Mouse (Mus musculus) lung, postnatal 4 days (tissue): Measurements from ENCODE around the gene Nfasc.

Experiments used
- DNase-seq, 2 experiments: peaks; one replicate each; pipeline ENCODE4 v3.0.0; 2021

Nfasc gene

DNA sequence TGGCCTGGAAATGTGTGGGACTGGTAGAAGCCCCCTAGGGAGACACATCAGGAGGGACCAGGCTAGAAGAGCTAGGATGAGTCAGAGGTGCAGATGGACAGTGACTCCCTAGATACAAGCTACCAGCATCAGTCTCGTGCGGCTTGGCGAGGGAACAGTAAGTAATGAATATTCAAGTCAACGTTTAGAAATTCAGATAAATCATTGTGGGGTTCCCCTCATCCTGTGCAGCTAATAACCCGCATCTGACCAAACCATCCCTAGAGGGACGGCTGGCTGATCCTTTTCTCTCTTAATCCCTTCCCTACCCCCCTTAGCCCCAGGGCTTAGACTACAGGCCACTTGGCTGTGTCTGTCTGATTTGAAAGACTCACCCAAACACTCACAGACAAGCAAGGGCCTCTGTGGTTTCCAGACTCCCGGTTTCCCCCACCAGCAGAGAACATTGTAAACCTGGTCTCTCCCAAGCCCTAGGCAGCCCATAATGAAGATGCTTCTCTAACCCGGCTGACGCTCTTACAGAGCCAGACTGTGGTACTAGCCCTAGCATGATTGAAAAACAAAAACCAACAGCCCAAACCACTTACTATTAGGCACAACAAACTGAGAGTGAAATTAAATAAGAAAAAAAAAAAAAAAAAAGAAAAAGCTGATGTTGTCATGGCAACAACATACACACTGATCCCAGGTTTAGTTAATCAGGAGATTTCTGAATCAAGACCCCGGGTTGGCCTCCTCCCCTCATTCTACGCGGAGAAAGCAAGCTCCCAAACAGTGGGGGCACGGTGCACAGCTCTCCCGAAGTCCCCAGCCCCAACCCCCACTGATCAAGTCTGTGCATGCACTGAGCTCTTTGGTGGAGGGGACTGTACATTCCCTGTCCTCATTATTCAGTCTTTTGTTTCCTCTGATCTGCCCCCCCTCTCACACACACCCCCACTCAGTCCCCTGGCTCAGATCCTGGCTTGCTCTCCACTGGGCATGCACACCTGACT is 159.5 kb downstream of the Nfasc start:
- no peak for DNase-seq

DNA sequence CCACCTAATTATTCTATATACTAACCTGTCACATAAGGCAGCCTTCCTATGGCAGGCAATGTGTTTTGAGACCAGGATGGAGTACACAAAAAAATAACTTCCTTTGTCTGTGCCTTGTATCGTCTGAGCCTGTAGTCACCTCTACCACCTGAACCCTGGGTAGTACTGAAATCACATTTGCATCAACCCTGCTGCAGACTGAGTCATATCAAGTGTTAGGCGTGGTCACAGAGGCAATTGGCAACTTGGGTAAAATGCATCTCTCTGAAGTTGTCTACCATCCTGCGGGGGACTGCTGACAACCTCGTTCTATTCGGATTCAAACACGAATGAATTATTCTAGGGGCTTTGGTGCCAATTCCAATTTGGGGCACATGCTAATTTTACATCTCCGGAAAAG is 161.5 kb downstream of the Nfasc start:
- no peak for DNase-seq

DNA sequence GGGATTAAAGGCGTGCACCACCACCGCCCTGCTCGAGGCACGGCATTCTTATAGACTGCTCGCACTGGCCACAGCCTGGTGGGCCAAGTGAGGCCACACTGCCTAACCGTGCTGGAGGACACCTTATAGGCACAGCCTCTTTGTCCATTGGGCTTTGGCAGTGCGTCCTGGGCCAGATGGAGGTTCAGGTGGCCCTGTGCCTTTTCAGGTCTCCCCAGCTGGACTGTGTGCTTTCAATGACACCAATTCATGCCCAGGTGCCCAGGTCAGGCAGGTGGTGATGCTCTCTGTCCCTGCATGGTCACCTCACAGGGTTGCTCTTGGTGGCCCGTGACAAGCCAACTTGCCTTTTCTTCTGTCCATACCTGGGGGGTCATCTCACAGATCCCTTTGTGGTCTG is 164.8 kb downstream of the Nfasc start:
- DNase-seq, result no peak

DNA sequence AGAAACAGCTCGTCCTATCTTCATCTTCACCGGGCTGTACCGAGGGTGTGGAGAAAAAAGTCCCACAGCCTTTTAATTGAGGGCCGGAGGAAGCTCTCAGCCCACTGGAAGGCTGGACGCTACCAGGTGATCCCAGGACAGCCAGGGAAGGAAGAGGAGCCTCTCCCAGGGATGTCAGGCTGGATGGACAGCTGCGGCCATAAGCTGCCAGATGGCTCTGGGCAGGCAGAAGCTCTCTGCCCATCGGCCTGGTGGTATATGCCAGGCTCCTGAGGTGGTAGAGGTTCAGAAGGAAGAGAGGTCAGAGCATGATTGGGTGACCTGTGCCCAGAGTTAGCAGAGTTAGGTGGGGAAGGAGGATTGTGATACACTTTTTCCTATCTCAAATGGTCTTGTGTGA is 168.7 kb downstream of the Nfasc start:
- DNase-seq, result no peak

DNA sequence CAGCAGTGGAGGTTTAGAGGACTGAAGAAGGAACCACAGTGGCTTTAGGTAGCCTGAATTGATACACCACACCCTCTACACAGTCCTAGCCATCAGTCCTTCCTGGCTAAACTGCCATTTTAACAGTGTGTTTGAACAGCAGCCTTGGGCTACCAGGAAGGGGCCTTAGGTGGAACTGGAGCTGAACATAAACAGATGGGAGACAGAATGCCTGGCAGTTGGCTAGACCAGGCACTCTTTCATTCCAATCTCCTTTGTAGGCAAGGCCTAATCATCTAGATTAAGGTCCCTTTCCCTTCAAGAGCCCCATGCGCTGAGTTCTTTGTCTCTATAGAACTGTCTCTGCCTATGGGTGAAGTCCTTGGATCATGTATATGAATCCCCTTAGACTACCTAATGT is 170.0 kb downstream of the Nfasc start:
- no peak for DNase-seq

DNA sequence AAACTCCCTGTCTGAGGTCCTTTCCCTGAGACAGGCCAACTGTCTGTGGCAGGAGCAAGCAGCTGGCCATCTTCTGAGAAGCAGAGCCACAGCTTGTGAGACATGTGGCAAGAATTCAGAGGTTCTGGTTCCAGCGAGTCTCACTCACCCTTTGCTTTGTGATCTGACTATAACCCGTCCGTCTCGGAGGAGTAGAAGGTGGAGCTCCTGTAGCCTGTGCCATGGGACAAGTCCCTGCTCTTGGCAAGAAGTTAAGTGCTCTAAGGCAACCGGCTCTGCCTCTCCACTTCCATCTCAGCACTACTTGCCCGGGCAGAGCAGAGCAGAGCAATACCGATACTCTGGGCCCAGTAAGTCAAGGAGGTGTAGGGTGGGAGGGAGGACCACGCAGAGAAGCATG is 170.7 kb downstream of the Nfasc start:
- no peak for DNase-seq

DNA sequence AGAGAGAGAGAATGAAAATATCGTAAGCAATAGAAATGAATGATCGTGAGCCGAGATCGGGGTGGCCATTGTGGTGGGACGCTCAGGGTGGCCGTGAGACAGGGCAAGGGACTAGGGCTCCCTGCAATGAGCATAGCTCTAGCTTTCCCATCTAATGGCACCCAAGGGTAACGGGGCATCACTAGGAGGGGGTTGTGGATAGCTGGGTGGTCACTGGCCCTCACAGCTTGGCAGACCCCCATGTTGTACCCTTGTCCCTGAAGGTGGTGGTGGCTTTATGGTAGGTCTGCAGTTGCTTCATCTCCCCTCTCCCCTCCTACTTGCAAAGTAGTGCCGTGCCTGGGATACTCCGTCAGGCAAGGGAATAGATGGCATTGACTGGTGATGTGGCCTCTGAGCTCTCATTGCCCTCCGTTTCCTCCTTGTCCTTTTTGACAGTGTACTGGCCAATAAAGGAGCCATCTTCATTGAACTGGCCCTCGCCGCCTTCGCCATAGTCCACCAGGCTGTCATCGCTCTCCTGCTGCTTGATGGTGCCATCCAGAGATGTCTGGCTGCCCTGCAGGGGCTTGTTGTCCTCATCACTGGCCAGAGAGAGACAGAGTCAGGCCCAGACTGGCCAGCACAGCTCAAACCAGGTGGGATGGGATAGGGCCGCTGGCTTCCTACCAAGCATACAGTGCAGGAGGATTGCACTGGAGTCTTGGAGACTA is 171.4 kb downstream of the Nfasc start:
- no peak for DNase-seq

DNA sequence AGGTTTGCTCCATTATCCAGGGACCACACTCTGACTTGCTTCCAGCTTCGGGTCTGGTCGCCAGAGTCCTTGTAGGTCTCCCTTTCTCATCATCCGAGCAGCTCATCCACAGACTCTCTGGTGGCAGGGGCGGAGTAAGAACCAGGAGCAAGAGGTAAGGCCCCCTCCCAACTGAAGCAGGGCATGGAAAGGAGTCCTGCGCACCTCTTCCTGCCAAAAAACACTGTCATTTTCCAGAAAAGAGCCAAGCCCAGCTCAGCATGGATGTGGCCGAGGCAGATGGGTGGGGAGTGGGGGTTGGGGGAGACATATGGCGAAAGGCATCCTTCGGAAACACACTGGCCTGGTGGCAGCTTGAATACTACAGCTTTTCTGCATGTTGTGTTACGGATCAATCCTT is 172.1 kb downstream of the Nfasc start:
- no peak for DNase-seq

DNA sequence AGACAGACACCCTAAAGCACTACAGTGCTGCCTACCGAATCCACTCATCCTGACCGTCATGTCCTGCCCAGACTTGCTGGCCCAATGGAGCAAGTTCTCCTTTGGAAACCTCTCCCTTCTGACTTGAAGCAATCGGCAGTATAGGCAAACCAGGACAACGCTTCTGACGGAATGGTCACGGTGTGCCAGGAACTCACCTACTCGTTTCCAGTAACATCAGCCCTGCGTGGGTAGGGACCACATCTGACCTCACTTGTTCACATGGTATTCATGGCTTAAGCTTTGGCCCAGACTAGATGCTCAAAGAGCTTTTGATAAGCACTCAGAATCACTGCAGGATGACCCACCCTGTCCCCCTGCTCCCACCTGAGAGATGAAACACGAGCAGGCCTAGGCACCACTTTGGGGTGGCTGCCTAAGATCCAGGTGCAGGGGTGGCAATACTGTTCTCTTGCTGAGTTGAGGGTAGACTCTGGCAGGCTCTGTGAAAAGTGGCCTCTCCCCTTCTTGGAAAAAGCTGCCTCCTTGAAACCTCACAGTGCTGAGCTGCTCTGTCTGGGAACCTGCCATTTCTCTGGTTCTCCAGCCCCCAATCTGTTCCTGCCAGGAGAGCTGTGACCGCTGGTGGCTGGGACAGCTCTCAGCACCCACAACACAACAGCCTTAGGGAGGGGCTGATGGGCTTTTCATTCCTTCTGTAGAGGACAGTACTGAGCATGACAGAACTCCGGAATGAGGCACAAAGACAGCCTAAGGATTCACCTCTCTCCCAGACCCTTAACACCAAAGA is 174.1 kb downstream of the Nfasc start:
- no peak for DNase-seq

DNA sequence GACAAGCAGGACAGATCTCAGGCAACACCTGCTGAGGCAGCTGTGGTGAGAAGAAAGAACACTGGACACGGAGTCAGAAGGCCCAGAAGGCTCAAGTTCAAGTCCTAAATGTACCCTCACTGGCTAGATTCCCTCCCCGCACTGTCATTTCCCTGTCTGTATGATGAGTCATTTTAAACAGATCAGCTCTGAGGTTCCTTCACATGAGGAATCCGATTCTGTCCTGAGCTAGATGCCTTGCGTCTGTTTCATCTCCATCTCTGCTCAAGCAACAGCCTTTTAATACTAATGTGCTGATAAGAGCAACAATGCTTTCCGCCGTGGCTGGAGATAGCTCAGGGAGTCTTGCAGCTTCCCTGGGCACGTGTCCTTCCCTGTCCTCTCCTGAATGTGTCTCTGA is 175.8 kb downstream of the Nfasc start:
- DNase-seq, result no peak

DNA sequence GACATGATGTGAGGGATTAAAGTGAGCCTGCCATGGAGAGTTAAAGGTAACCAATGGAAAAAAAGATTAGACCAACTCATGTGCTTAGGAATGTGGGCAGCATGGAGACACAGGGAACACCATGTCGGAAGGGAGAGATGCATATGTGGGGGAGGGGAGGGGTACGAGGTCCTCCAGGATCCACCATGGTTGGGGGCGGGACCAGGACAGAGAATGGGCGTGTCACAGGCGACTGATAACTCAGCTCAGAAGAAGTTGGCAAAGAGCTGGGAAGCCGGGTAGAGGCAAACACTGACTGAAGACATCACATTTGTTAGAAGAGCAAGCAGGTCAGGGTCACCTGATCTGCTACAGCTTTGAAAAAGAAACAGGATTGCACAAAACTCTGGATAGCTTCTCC is 176.7 kb downstream of the Nfasc start:
- DNase-seq, result no peak

DNA sequence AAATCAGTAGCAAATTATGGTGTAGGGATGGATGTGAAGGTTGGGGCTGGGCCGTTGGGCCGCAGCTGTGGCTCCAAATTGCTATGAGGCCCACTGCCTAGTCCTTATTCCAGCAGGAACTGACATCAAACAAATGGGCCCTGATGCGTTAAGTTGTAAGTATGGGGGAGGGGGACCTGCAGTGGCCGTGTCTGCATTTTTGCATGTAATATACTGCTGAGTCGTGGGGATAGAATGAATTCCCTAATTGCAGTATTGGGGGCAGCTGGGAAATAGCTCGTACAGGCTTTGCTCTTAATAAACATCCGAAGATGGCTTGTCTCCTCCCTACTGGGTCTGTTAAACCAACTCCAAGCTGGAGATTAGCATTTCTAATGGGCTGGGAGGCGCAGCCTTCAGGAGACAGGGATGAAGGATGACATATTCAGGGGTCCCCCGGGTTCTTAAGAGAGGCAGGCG is 179.2 kb downstream of the Nfasc start:
- no peak for DNase-seq

DNA sequence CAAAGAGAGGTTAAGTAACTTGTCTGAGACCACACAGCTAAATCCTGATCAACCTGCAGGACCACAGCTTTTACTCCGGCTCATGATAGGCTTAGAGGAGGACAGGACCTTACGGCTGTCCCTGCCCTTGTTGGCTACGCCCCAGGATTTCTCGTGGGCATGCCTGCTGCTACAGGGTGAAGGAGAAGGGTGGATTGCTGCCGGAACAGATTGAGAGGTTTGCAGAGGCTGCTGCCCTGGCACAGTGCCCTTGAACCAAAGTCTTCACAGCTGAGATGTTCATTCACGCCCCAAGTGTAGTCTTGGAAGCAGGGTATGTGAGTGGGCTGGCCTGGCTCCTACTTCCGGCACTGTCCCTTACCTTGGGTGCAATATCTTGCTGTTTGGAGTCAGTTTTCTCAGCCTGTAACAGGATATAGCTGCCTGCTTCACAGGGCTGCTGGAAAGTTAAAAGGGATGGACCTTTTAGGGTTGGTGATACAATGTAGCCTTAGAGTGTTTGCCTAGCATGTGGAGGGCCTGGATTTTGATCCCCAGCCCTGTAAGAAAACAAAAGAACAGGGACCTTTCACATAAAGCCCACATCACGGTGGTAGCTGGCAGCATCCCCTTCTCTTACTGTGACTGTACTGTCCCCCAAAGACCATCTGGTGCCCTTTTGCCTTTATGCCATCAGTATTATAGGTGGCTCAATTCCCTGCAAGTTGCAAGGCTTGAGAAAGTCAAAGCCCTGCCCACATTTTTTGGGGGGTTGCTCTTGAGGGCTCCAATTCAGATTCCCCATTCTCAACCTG is 180.5 kb downstream of the Nfasc start:
- DNase-seq, result peak; percentile 11 to 34

DNA sequence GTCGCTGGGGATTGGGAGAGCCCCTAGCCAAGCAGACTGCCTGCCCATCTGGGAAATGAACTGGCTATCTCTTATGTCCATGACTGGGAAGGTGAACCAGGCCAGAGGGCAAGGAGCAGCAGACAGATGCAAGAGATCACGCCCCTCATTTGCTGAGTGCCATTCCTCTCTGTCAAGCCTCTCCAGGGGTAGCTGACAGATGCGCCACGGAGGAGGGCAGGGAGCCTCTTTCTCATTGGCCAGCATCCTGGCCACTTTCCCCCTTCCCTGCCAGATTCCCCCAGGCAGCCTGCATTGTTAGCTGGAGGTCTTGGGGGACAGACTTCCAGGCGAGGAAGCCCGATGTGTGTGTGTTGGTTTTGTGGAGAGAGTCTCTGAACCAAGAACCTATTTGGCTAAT is 182.6 kb downstream of the Nfasc start:
- peak in 1 of 2 experiments; percentile 10 for DNase-seq

DNA sequence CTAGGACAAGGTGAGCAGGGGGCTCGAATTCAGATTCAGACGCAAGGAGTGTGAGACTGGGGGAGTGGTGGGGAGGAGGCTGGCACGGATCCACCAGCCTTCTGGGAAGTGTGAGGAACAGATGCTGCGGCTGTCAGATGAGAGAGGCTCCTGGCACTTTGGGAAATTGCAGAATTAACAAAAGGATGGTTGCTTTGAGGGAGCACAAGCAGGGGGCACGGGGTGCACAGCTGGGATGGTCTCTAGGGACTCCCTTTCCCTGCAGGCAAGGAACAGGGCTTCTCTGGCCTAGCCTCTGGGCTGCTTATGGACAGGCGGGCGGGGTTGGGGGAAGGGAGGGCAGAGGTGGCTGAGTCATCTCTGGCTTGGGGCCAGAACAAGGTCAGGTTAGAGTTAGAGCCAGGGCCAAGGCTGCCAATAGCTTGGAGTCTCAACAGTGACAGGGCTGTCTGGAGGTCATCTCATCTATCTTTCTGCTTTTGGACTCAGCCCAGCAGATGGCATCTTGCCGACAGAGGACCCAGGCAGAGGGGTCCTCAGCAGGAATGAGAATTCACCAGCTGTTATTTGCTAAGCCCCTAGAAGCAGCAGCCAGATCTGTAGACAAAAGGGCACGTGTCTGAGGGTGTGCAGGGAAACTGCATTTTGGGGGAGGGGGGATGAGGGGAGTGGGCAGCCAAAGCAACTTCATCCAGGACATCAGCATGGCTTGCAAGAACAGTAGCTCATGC is 183.5 kb downstream of the Nfasc start:
- DNase-seq, result peak; percentile 16 to 33

DNA sequence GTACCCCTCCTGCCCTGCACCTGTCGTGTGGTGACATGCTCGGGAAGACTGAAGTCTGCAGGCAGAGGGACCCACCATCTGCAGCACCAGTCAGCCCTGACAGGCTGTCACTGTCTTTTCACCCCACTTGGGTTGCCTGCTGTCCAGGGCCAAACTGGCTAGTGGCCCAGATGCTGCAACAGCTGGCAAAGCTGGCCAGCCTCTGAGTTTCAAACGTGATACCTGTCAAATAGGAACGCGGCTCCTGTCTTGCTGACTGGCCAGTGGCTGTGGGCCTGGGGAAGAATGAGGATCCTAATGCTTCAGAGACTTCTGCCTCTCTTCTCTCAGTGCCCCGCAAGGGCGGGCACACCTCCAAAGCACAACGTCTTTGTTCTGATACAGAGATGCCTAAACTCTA is 197.8 kb downstream of the Nfasc start:
- DNase-seq, result peak in 1 of 2 experiments; percentile 18

DNA sequence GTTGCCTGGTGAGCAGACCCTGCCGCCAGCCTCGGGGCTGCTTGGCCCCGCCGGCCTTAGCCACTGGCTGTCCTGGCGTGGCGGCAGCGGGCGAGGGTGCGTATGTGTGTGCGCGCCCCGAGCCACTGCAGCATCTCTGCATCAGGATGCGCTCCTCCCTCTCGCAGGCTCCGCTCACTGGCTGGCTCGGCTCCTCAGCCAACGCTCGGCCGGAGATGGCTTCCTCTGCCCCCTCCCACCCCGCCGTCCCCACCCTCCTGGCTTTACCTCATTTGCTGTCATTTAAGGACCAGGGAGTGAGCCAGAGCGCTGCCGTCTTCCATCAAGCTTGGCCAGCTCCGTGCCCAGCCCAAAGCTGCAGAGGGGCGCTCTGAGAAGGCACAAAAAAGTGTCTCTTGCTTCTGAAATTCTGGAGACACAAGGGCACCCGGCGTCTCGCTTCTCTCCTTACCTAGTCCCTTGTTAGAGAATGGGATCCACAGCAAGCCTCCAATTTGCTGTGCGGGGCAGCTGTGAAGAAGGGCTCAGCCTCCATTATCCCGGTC is 198.8 kb downstream of the Nfasc start, which contains the start of gene Cntn2:
Cntn2 (minus strand) TSS at position 495 of the 545 bp plus-strand sequence.
- peak in 1 of 2 experiments; percentile 20 for DNase-seq

DNA sequence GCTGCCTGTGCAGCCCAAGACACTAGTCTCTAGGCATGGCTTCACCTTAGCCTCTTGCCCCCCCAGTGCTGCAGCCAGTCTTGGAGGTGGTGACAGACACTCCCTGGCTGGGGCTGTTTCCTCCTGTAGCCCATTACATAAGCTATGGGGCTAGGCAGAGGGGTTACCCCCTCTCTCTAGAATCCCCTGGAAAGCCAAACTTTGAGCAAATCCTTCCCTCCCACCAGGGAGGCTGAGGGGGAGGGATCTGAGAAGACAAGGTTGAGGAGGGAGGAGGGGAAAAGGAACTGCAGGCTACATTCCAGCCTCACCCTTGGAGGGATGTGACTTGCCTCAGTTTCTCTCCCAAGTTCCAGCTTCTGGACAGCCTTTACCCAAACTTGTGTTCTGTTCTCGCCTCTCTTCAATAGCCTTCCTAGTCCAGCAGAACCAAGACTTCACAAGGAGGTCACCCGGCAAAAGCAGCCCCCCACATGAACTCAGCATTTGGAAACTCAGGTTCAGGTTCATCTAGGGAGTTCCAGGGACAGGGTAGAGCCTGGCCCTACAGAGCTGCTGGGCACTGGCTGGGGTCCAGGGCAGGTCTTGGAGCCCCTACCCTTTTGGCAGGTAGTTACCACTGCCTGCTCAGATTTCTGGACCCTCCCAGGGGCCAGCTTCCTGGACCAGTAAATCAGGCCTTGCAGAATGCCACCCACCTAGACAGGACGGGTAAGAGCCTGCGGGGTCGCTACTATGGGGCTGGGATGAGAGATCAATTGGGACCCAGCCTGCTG is 199.6 kb downstream of the Nfasc start:
- DNase-seq, result peak in 1 of 2 experiments; percentile 17

DNA sequence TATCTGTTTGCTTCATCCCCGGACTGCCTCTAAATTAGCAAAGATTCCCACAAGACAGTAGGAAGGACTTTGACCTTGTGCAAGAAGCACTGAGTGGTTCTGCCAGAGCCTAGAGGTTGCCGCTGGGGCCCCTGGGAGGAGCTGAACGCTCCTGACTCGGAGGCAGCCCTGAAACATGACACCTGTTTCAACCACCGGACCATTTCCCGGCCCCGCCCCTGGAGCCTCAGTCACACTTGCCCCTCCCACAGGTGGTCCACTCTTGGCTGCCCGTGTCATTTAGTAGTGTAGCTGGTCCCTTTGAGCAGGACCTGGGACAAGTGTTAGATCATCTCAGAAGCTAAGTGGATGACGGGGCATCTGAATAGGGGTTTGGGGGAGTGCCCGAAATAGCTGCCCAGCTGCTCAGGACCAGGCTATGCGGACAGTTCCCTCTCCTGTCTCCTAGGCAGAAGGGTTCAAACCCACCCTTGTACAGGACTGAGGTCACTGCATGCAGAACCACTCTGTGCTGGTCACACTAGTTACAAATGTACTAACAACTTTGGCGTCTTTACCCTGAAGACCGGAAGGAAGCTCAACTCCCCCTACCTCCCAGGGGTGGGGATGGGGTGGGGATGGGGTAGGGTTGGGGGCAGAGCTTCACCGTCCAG is 200.3 kb downstream of the Nfasc start:
- DNase-seq, result peak in 1 of 2 experiments; percentile 28

DNA sequence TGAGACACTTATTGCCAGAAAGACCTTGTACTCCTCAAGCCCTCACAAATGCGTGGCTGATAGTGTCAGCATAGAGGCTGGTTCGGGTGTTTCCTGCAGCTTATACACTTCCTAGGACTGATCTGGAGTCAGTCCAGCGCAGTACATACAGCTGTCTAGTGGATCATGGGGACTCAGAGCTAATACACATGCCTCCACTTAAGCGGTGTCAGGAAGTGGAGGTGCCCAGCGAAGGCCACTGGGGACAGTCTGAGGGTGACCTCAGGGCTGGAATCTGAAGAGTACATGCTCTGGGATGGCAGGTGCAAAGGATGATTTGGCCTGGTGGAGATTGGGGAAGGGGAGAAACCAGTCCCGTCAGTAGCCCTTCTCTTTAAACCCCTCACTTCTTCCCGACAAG is 200.9 kb downstream of the Nfasc start:
- DNase-seq, result peak in 1 of 2 experiments; percentile 15
